Mouse (Mus musculus): ENCODE data around the gene Pnkd. TPM values are rescaled to one million over a fixed set of nuclear protein-coding genes. Genes with fewer than 3 reads are reported as not detected.

The Pnkd gene
- polyA plus RNA-seq, 1 experiment = 101 TPM

DNA sequence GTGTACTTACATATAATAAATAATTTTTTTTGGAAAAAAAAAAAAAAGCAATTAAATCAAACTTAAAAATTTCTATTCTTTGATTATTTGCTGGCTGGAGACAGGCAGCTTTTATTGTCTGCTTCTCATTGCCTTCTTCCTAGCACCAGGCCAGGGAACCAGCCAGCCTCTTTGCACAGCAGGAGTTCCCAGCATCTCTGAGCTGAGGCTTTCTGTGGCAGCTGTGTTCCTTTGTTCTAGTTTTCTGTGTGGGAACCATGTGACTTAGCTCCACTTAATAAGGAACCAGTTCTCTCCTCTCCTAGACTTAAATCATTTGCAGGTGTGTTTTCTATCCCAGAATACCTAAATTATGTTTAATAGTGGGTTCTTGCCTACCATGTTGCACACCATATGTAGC lies 72.8 kb downstream of the Pnkd start:
- no peak for DNase-seq (ENCODE audit: low read depth)

- DNase-seq (ENCODE audit: low read depth) = no peak
Observed at GRCm38 (mm10) chr1:74359952-74360517, 75.3 kb downstream of the Pnkd start.

DNA sequence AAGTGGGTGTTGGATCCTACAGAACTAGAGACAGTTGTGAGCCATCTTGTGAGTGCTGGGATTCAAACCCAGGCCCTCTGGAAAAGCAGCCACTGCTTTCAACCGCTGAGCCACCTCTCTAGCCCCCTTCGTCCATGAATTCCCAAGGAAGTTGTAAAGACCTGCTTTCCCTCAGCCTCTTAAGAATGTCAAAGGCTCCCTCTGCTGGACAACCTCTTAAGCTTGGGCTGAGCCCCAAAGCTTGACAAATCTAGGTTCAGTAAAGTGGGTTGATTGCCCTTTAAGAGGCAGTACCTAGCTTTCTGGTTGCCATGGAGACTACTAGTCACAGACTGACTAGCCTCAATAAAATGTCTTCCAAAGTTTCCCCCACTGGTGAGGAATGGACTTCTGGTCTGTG lies 77.1 kb downstream of the Pnkd start, which contains the start of gene Catip:
Catip (plus strand) TSS at position 297 of the 400 bp plus-strand sequence.
- DNase-seq (ENCODE audit: low read depth) = no peak

GRCm38 (mm10) chr1:74362325-74363229 lies 77.8 kb downstream of the Pnkd start:
- no peak for DNase-seq (ENCODE audit: low read depth)

GRCm38 (mm10) chr1:74363437-74363836 lies 78.7 kb downstream of the Pnkd start:
- no peak for DNase-seq (ENCODE audit: low read depth)

DNA sequence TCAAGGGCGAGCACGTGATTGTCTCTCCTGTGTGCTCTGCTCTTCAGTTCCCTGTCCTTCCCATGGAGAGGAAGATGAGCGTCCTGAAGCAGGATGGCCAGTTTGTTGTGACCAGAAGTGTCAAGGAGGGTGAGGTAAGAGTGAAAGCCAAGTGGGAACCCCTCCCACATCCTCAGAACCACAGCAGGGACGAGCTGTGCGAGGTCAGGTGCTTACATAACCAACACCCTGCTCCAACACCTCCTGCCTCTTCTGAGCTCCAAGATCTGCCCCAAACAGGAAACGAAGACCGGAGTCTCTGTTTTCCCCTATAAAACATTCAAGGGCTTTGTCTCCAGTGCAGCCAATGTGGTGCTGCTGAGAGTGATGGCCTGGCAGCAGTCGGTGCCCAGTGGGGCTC lies 79.5 kb downstream of the Pnkd start:
- no peak for DNase-seq (ENCODE audit: low read depth)

- no peak for DNase-seq (ENCODE audit: low read depth)
Observed at GRCm38 (mm10) chr1:74367886-74368645, 83.3 kb downstream of the Pnkd start.

DNA sequence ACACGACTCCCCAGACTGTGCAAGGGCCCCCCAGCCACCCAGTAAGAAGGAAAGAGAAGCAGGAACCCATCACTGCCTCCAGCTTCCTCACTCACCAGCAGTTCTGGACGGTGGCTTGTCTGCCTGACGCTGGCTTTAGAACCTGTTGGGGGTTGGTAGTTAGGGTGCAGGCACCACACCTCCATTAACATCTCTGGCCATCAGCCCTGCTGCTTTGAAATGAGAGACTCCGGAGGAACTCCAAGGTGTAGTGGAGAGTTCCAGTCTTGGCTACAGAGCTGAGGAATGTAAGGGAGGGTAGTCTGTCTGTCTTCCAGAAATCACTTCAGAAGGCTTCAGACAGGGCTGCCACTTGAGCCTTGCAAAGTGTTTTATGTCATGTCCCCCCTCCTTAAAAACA lies 85.3 kb downstream of the Pnkd start:
- no peak for DNase-seq (ENCODE audit: low read depth)

- DNase-seq (ENCODE audit: low read depth) = no peak
Observed at GRCm38 (mm10) chr1:74373372-74373771, 88.6 kb downstream of the Pnkd start.

GRCm38 (mm10) chr1:74374980-74375379 lies 90.2 kb downstream of the Pnkd start, which contains the start of gene Slc11a1:
Gene Slc11a1, plus strand, starts transcription at chr1:74375195.
- no peak for DNase-seq (ENCODE audit: low read depth)

GRCm38 (mm10) chr1:74375561-74375960 lies 90.8 kb downstream of the Pnkd start:
- DNase-seq (ENCODE audit: low read depth) = no peak

DNA sequence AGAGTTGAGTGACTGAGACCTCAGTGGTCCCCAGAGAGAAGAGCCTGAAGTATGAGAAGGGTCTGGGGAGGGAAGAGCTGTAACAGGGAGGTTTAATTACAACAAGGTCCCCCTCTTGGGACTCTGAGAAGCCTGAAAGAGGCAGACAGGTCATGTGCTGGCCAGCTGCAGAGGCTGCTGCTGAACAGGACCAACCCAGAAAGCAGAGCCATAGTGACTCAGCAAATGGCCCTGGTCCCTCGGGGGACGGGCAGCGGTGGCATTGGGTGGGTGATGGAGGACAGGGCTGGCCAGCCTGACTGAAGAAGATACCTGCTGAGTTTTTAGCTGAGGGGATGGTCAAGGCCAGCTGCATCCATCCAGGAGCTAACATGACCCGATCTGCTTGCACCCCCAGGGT lies 91.7 kb downstream of the Pnkd start:
- no peak for DNase-seq (ENCODE audit: low read depth)

DNA sequence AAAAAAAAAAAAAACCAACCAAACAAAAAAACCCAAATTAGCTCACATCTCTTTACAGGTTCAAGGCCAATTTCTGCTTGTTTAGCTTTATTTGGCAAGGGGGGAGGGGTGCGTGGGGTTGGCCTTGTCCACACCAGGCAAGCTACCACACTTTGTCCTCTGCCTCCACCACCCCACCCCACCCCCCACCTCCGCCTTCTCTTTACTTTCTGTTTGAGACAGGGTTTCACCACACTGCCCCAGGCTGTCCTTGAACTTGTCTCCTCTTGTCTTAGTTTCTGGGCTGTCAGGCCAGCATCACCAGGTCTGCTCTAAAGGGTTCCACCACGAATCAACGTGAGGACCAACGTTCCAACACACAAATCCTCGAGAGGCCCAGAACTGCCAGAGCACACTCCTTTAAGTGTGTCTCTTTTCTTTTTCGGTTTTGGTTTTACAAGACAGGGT lies 94.4 kb downstream of the Pnkd start:
- DNase-seq (ENCODE audit: low read depth) = no peak

- no peak for DNase-seq (ENCODE audit: low read depth)
Observed at GRCm38 (mm10) chr1:74380484-74380883, 95.8 kb downstream of the Pnkd start.

GRCm38 (mm10) chr1:74381588-74382021 lies 96.9 kb downstream of the Pnkd start:
- DNase-seq (ENCODE audit: low read depth) = no peak

DNA sequence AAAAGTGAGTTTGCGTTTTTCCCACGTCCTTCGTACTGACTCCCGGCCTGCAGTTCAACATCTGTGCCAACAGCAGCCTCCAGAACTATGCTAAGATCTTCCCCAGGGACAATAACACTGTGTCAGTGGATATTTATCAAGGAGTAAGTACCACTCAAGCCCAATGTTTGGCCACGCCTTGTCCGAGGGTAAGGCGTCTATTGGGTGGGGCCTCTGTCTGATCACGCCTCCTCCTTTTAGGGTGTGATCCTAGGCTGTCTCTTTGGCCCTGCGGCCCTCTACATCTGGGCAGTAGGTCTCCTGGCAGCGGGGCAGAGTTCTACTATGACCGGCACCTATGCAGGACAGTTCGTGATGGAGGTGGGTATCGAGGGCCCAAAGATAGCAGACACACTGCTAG lies 98.7 kb downstream of the Pnkd start:
- DNase-seq (ENCODE audit: low read depth) = no peak

GRCm38 (mm10) chr1:74384525-74384924 lies 99.8 kb downstream of the Pnkd start:
- no peak for DNase-seq (ENCODE audit: low read depth)

- no peak for DNase-seq (ENCODE audit: low read depth)
Observed at GRCm38 (mm10) chr1:74385064-74385463, 100.3 kb downstream of the Pnkd start.

DNA sequence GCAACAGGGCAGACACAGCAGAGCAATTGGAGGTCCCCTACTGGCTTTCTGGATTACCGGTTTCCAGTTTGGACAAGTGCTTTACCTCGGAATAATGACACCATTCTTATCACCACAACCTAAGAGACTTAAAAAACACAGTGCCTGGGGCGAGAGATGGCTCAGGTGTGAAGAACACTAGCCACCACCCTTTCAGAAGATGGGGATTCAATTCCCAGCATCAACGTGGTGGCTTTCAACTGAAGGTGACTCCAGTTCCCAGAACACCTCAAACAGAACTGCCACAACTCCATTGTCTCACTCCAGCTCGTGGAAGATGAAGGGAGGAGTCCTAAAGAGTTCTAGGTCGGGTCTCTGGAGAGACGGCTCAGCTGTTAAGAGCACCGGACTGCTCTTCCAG lies 100.8 kb downstream of the Pnkd start:
- no peak for DNase-seq (ENCODE audit: low read depth)

DNA sequence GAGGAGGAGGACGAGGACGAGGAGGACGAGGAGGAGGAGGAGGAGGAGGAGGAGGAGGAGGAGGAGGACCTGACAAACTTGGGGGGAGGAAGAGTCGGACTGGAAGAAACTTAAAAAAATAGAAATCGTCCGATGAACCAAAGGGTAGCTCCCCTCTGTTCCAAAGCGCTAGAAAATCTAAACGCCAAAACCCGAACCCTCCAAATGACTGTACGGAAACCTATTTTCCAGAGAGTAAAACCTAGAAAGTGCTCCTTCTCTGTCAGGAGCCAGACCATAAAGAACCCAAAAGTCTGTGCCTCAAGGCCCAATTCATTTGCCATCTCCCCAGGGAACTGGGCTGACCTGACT lies 101.6 kb downstream of the Pnkd start:
- no peak for DNase-seq (ENCODE audit: low read depth)

DNA sequence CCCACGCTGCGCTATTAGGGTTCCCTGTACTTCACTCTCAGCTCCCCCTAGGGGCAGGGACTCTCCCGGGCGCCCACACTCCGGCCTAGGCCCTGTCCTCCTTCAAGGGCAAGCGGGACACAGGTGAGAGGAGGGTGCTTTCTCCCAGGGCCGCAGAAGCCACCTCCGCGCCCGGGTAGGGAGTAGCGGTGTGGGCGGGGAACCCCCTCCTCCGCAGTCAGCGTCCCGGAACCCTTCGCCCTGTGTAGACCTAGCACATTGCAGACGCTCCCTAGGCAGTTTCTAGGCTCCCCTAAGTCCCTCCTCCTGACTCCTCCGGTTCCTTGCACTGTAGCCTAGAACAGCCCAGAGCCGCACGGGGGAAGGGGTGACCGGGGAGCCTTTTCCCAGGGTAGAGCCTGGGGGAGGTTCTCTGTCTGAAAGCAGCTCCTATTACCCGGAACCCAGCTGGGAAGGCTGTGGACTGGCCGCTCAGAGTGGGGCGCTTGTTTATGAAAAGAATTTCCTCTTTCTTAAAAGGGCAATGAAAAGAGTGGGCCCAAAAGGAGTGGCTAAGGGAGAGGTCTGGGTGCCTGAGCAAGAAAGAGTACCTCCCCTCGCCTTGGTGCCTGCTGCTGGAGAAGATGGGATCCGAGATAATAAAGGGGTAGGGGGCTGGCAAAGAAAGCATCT lies 102.1 kb downstream of the Pnkd start:
- DNase-seq (ENCODE audit: low read depth) = peak; percentile 90
